Mouse (Mus musculus): ENCODE results near the gene Gk. TPM values are rescaled to one million over a fixed set of nuclear protein-coding genes. Genes with fewer than 3 reads are reported as not detected.

Gene Gk
- 4.1 to 9.6 TPM (median 6.9 TPM) in 4 replicates for total RNA-seq (2023; ENCODE audit: inconsistent age)

DNA sequence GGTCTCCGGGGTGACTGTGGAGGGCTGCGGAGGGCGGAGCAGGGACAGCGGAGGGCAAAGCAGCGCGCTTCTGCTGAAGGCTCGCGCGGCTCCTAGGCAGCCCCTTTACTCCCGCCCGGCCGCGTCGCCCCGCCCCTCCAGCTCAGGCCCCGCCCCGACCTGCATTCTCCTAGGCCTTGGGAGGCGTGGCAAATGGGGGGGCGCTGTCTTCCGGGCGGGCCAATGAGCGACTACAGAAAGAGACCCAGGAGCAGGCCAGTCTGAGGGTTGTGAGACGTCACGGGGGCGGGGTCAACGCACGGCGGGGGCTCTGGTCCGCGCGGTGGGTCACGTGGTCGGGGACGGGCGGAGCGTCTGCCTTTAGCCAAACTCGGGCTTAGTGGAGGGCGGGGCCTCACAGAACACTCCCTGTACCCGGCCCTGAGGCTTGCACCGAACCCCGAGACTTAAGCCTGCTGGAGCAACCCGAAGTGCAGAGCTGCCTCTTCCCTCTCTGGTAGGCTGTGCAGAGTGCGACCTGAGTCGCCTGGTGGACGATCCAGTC, at the start of gene Gk:
Gene Gk, minus strand, starts transcription at position 276 of the 544 bp plus-strand sequence.

Other genes with a start within 250 kb of the Gk start
- gene Tab3, start 202.8 kb downstream of the Gk start, total RNA-seq (2023; ENCODE audit: inconsistent age) = 13.8 to 21.5 TPM (median 15.5 TPM) in 4 replicates
- 14.8 to 16.5 TPM (median 15.9 TPM) in 4 replicates for gene 5430427O19Rik, start 93.5 kb upstream of the Gk start, total RNA-seq (2023; ENCODE audit: inconsistent age)